Mouse (Mus musculus) limb, embryonic 10.5 days (tissue): ENCODE data around the gene H2-Q10. TPM values are rescaled to one million over a fixed set of nuclear protein-coding genes. Genes with fewer than 3 reads are reported as not detected.
"Not testable (repeated sequence)": the region's sequence is repeated elsewhere in the genome, so short reads cannot be mapped to it uniquely, and the experiment has no call there.

ENCODE experiments used
- DNase-seq: peaks from one replicate; pipeline ENCODE4 v3.0.0-alpha.2; 2017; ENCODE audit warnings: low spot score
- H3K27ac ChIP-seq: fragments of 300-500 bp; sonication (generic); 2 replicates; pipeline ENCODE4 v1.5.1; 2016; ENCODE audit warnings: mild to moderate bottlenecking
- H3K27me3 ChIP-seq: fragments of 300-500 bp; sonication (generic); 2 replicates; pipeline ENCODE4 v1.6.1; 2016; ENCODE audit warnings: low read depth, mild to moderate bottlenecking; ENCODE audit not compliant: poor library complexity, severe bottlenecking
- H3K36me3 ChIP-seq: fragments of 300-500 bp; sonication (generic); 2 replicates; pipeline ENCODE4 v1.6.1; 2016; ENCODE audit warnings: mild to moderate bottlenecking, moderate library complexity
- H3K4me1 ChIP-seq: fragments of 300-500 bp; sonication (generic); 2 replicates; pipeline ENCODE4 v1.6.1; 2016
- H3K4me3 ChIP-seq: fragments of 300-500 bp; sonication (generic); 2 replicates; pipeline ENCODE4 v1.5.1; 2016; ENCODE audit warnings: mild to moderate bottlenecking, moderate library complexity
- H3K9me3 ChIP-seq: fragments of 300-500 bp; sonication (generic); replicated peaks from 2 replicates; pipeline ENCODE4 v1.6.1; 2016; ENCODE audit warnings: mild to moderate bottlenecking
- WGBS: fragments of 180-500 bp; shearing (Covaris S2); methylation state at CpG from one replicate; pipeline ENCODE4 v1.1.7; 2016; 5-methylcytosine and 5-hydroxymethylcytosine counted together
- polyA plus RNA-seq: library from polyadenylated mRNA; unstranded; fragments of >200 nt; fragmentation: Nextera tagmentation; extraction: Ambion mirVana; gene quantifications from 2 replicates; pipeline ENCODE4 v1.2.1, GENCODE M21; 2016

H2-Q10 gene
- polyA plus RNA-seq = 0.51 and 0.53 TPM in 2 replicates

GRCm38 (mm10) chr17:35469842-35470751 lies at the start of gene H2-Q10:
TSS of gene H2-Q10 (plus strand) at chr17:35470089.
- no peaks in the 10 kb centered on the region for H3K9me3 ChIP-seq
- 0 out of 2 replicates have a peak within 1 kb of the TSS, but pooled peaks have one; percentile 30 for H3K27ac ChIP-seq
- peaks cover 13% of the 10 kb centered on the region for H3K4me1 ChIP-seq
- peak; percentile 56 for DNase-seq
- peaks cover 58% of the 10 kb centered on the region for H3K27me3 ChIP-seq
- H3K4me3 ChIP-seq = peak within 1 kb of the TSS; percentile 55
- under 1% methylated on average over 80 of the region's 80 CpGs for WGBS
- no peaks in the 10 kb centered on the region for H3K36me3 ChIP-seq

GRCm38 (mm10) chr17:35420206-35420810 lies 49.6 kb upstream of the H2-Q10 start:
- DNase-seq = peak; percentile 79
- H3K27ac ChIP-seq, H3K36me3 ChIP-seq, H3K4me3 ChIP-seq, H3K9me3 ChIP-seq: not testable (repeated sequence)
- peaks cover 11% of the 10 kb centered on the region for H3K4me1 ChIP-seq
- peaks cover 30% of the 10 kb centered on the region for H3K27me3 ChIP-seq
- 20% methylated on average over 11 of the region's 11 CpGs for whole genome bisulfite sequencing

- not testable (repeated sequence) for H3K4me3 ChIP-seq, H3K36me3 ChIP-seq, H3K27ac ChIP-seq, DNase-seq, H3K9me3 ChIP-seq
- peaks cover 16% of the 10 kb centered on the region for H3K4me1 ChIP-seq
- peaks cover 40% of the 10 kb centered on the region for H3K27me3 ChIP-seq
- WGBS = 91% methylated on average over 4 of the region's 4 CpGs
Observed at GRCm38 (mm10) chr17:35421331-35421730, 48.6 kb upstream of the H2-Q10 start.

GRCm38 (mm10) chr17:35422360-35422759 lies 47.5 kb upstream of the H2-Q10 start:
- H3K27me3 ChIP-seq = peaks cover 43% of the 10 kb centered on the region
- H3K9me3 ChIP-seq, H3K36me3 ChIP-seq, DNase-seq, H3K4me3 ChIP-seq, H3K27ac ChIP-seq: not testable (repeated sequence)
- peaks cover 16% of the 10 kb centered on the region for H3K4me1 ChIP-seq
- 87% methylated on average over 5 of the region's 5 CpGs for WGBS

- H3K4me3 ChIP-seq, DNase-seq, H3K27ac ChIP-seq, H3K9me3 ChIP-seq, H3K36me3 ChIP-seq: not testable (repeated sequence)
- Histone ChIP-seq H3K4me1 (peaks cover 16% of the 10 kb centered on the region), H3K27me3 (peaks cover 43% of the 10 kb centered on the region)
- WGBS = 73% methylated on average over 3 of the region's 3 CpGs
Observed at GRCm38 (mm10) chr17:35423131-35423810, 46.6 kb upstream of the H2-Q10 start.

GRCm38 (mm10) chr17:35424106-35424505 lies 45.8 kb upstream of the H2-Q10 start:
- DNase-seq, H3K4me3 ChIP-seq, H3K36me3 ChIP-seq, H3K27ac ChIP-seq, H3K9me3 ChIP-seq: not testable (repeated sequence)
- peaks cover 48% of the 10 kb centered on the region for H3K27me3 ChIP-seq
- peaks cover 11% of the 10 kb centered on the region for H3K4me1 ChIP-seq
- 78% methylated on average over 3 of the region's 3 CpGs for WGBS

GRCm38 (mm10) chr17:35424624-35425416 lies 45.1 kb upstream of the H2-Q10 start, which contains the start of gene H2-Q6:
TSS of gene H2-Q6 (plus strand) at chr17:35424850.
- H3K27me3 ChIP-seq = peaks cover 49% of the 10 kb centered on the region
- not testable (repeated sequence) for H3K9me3 ChIP-seq, H3K36me3 ChIP-seq
- WGBS = 2% methylated on average over 56 of the region's 66 CpGs
- peak; percentile 80 for DNase-seq
- H3K4me3 ChIP-seq = peak within 1 kb of the TSS; percentile 44
- H3K4me1 ChIP-seq = peaks cover 11% of the 10 kb centered on the region
- H3K27ac ChIP-seq = peak within 1 kb of the TSS; percentile 40; the same call in 1 of the 2 replicates

- H3K9me3 ChIP-seq, H3K27ac ChIP-seq, H3K36me3 ChIP-seq: not testable (repeated sequence)
- peaks cover 48% of the 10 kb centered on the region for H3K27me3 ChIP-seq
- DNase-seq = peak; percentile 61
- H3K4me3 ChIP-seq = peak overlapping the region; percentile 44
- WGBS = 12% methylated on average over 28 of the region's 28 CpGs
- peaks cover 11% of the 10 kb centered on the region for H3K4me1 ChIP-seq
Observed at GRCm38 (mm10) chr17:35425474-35425873, 44.4 kb upstream of the H2-Q10 start.

- not testable (repeated sequence) for H3K9me3 ChIP-seq, H3K27ac ChIP-seq, H3K4me3 ChIP-seq, H3K36me3 ChIP-seq, DNase-seq
- Histone ChIP-seq H3K27me3 (peaks cover 37% of the 10 kb centered on the region), H3K4me1 (peaks cover 11% of the 10 kb centered on the region)
- 86% methylated on average over 6 of the region's 6 CpGs for WGBS
Observed at GRCm38 (mm10) chr17:35428883-35429282, 41.0 kb upstream of the H2-Q10 start.

- not testable (repeated sequence) for H3K27ac ChIP-seq, DNase-seq, H3K4me3 ChIP-seq, H3K9me3 ChIP-seq, H3K4me1 ChIP-seq, H3K36me3 ChIP-seq
- peaks cover 21% of the 10 kb centered on the region for H3K27me3 ChIP-seq
- 83% methylated on average over 6 of the region's 6 CpGs for WGBS
Observed at GRCm38 (mm10) chr17:35430671-35431070, 39.2 kb upstream of the H2-Q10 start.

GRCm38 (mm10) chr17:35432167-35432566 lies 37.7 kb upstream of the H2-Q10 start:
- H3K36me3 ChIP-seq, DNase-seq, H3K27ac ChIP-seq, H3K4me3 ChIP-seq, H3K4me1 ChIP-seq, H3K9me3 ChIP-seq: not testable (repeated sequence)
- 86% methylated on average over 3 of the region's 3 CpGs for WGBS
- peaks cover 14% of the 10 kb centered on the region; the same call in 1 of the 2 replicates for H3K27me3 ChIP-seq

- H3K4me3 ChIP-seq, H3K9me3 ChIP-seq, H3K36me3 ChIP-seq, H3K4me1 ChIP-seq, H3K27ac ChIP-seq: not testable (repeated sequence)
- peaks cover 16% of the 10 kb centered on the region for H3K27me3 ChIP-seq
- DNase-seq = peak; percentile 81
- WGBS = 8% methylated on average over 8 of the region's 8 CpGs
Observed at GRCm38 (mm10) chr17:35434836-35435235, 35.1 kb upstream of the H2-Q10 start.
